Mouse (Mus musculus): Measurements from ENCODE around the gene Atp10b.

Gene Atp10b

DNA sequence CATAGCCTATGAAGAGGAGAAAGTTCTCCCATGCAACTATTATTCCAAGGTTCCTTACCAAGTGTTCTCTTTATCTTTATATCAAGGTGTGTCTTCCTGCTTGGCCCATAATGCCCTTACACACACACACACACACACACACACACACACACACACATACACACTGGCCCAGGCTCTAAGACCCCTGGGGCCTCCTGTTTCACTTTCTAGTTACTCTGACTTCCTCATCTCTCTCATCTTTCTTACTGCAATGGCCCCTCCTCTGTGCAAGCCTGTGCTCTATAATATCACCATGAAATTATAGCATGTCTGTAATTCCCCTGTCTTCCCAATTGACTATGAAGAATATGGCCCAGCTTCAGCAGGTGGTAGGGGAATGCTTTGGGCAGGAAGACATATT is 49.7 kb downstream of the Atp10b start:
- no peak for DNase-seq (ENCODE audit: low spot score in 2 of 2)

GRCm38 (mm10) chr11:43200089-43200488 is 50.4 kb downstream of the Atp10b start:
- no peak for DNase-seq (ENCODE audit: low spot score in 2 of 2)

DNA sequence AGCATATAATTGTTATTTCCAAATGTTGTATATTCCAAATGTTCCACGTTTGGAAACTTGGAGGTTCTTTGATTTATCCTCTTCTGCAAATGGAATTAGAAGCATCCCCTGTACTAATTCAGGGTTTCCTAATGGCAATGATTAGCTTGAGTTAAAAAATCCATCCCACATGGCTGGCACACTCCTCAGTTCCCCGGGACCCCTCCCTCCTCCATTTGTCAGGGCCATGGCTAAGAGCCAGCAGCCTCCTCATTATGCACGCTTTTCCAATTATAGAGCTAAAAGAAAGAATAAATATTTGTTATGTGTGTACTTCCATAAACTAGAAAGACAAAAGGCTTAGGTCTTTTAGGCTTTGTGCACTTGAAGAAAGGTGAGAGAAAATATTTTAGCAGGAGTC is 53.9 kb downstream of the Atp10b start:
- DNase-seq (ENCODE audit: low spot score in 2 of 2): no peak

DNA sequence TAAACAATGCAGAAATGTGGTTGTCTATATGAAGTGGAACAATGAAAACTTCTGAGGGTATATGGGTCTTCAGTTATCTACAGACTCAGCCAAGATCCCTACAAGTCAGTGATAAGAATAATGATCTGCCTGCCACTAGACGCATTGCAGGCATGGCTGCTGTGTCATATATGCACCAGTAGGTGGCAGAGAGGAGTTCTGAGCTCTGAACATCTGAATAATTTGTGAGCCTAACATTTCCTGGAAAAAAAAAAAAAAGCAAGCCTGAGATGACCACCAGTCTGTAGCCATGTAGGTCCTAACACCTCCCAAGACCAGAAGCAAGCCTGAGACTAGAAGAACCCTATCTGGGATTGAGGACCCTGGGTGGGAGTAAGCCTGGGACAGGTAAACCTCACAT is 63.5 kb downstream of the Atp10b start:
- no peak for DNase-seq (ENCODE audit: low spot score in 2 of 2)

DNA sequence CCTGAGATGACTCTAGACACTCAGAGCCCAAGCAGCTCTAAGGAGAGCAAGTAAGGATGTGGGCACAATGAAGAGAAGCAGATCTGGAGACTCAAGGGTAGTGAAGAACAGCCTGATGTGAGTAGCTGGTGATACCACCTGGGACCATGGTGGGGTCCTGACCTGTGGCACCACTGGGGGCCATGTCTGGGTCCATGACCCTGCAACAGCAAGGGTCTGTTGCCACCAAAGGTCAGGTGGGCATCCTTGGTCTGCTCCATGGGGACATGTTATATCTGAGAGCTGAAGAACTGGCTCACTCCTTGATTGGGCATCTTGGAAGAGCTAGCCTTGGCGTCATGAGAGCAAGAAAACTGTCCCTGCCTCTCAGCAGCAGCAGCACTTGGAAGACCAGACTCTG is 64.1 kb downstream of the Atp10b start:
- DNase-seq (ENCODE audit: low spot score in 2 of 2): no peak

GRCm38 (mm10) chr11:43217021-43217420 is 67.3 kb downstream of the Atp10b start:
- peak; percentile 14 to 22 for DNase-seq (ENCODE audit: low spot score in 2 of 2)

DNA sequence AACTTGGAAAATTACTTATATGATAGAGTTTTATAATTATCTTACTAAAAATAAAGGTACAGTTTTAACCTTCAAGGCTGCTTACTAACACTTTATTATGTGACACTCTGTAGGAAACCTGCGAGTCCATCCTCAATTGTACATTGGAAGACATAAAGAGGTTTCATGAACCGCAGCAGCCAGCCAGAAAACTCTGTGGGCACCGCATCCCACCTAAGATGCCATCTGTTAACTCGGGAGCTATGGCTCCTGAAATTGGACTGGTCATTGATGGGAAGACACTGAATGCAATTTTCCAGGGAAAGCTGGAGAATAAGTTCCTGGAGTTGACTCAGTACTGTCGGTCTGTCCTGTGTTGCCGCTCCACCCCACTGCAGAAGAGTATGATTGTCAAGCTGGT is 80.6 kb downstream of the Atp10b start:
- DNase-seq (ENCODE audit: low spot score in 2 of 2): no peak

- DNase-seq (ENCODE audit: low spot score in 2 of 2): no peak
These were observed 82.4 kb downstream of the Atp10b start for GRCm38 (mm10) chr11:43232073-43232472.

- no peak for DNase-seq (ENCODE audit: low spot score in 2 of 2)
These were observed 86.8 kb downstream of the Atp10b start for GRCm38 (mm10) chr11:43236360-43237039.

DNA sequence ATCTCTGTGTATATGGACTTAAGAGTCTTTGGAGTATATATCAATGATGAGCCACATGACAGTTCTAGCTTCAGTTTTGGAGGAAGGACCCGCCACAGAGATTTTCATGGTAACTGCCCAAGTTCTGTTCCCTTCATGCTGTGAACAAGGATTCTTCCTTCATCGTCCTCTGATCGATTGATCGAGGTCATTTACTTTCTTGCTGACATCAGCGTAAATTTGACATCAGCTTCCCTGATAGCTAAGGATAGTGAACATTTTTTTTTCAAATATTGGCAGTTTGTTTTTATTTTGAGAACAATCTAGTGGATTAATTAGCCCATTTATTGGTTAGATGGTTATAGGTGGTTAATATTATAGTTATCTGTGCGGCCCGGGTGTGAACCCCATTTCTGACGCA is 90.1 kb downstream of the Atp10b start:
- DNase-seq (ENCODE audit: low spot score in 2 of 2): no peak

DNA sequence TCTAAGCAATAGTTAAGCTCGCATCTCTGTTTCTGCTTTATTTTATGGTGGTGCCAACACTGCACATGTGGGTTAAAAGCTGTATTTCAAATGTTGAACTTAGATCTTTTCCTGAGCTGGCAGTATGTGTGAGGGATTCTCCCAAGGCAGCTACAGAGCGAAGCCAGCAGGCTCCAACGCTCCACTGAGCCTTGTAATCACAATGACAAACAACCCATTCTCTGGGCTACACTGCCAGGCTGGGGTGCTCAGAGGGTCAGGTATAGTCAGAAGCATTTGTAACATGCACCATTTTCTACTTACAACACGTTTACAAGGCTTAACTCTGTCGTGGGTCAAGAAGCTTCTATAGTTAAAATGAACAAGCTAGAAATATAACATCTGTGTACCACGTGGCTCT is 103.4 kb downstream of the Atp10b start:
- no peak for DNase-seq (ENCODE audit: low spot score in 2 of 2)

DNA sequence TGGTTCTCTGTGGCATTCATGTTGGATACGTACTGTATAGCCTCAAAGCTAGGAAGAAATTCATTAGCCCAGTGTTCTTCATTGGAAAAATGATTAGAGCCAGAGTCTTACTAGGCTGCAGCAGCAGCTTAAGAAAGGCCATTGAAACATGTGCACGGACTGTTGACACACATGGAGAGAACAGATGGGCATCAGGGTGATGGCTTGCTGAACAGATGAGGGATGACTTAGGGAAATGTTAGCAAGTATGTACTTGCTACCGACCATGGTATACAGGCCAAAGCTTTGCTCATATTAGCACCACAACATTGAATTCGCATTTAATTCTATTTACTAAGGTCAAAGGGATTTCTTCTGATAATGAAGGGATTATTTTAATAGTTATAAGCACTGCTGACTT is 105.6 kb downstream of the Atp10b start:
- DNase-seq (ENCODE audit: low spot score in 2 of 2): no peak

- no peak for DNase-seq (ENCODE audit: low spot score in 2 of 2)
These were observed 107.6 kb downstream of the Atp10b start for GRCm38 (mm10) chr11:43257291-43257690.

- DNase-seq (ENCODE audit: low spot score in 2 of 2): no peak
These were observed 108.1 kb downstream of the Atp10b start for GRCm38 (mm10) chr11:43257781-43258180.

GRCm38 (mm10) chr11:43263548-43264218 is 114.0 kb downstream of the Atp10b start:
- peak; percentile 32 to 44 for DNase-seq (ENCODE audit: low spot score in 2 of 2)

DNA sequence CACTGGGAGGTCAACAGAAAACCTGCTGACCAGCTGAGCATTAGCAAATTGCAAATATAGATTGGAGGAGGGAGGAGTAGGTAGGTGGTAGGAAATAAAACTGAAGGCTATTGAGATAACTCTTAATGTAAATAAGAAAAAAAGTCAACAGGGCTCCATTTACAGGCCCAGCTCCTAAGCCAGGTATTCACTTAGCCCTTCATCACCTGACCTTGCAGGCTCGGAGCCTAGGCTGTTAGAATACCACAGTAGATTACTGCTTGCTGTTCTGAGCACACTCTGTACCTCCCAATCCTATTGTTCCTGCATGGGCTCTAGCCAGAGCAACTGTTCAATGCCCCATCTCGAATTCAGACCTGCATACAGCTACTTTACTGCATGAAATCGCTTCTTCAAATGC is 117.8 kb downstream of the Atp10b start:
- DNase-seq (ENCODE audit: low spot score in 2 of 2): no peak

DNA sequence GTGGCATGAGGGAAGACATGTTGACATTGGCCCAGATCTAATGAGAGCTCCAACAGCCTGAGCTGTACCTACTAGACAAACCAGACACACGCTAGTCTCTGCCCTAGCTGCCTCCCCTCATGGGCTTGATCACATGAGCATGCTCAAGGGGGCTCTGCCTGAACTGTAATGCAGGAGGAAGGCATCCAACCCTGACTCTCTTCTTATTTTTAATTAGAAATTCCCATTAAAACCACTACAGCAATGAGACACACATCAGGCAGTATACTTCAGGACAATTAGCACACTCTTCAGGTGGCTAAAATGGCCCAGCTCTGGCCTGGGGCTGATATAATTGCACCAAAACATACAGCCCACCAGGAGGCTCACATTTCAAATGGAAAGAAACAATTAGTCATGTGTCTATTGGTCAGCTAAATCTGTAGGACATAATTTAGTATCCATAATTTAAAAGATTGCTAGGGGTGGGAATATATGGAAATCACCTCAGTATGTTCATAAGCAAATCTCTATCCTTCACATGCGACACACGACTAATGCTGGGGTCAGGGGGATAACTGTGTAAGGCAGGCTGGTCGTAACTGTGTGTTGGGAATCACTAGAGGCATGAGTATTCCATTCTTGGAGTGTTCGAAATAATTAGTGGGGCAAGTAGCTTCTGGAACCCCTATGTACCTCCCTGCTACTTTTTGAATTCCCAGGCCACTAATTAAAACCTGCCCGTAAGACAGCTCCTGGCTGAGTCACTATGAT is 120.0 kb downstream of the Atp10b start:
- no peak for DNase-seq (ENCODE audit: low spot score in 2 of 2)

DNA sequence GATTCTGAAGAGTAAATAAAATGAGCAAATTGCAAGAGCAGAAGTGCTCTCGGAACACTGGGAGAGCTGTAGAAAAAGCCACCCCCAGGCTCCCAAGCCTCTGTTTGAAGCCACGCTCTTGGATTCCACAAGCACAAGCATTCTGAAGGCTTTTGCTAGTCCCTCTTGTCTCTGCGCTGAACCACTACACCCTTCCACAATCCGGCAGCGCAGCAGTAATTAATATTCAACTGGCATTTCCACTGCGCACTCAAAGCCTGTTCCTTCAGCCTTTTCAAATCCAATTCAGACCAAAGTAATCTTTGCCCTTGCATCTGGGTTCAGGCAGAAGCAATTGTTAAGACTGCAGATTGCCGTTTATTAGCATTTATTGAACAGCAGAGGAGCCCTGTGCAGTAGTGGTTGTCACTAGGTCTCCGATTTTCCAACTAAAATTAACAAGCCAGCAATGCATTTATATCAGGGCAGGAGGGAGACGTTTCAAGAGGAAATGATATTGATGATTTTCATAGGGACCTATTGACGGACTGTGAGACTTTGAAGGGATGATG is 120.7 kb downstream of the Atp10b start:
- peak in 1 of 2 experiments; percentile 2 for DNase-seq (ENCODE audit: low spot score in 2 of 2)

DNA sequence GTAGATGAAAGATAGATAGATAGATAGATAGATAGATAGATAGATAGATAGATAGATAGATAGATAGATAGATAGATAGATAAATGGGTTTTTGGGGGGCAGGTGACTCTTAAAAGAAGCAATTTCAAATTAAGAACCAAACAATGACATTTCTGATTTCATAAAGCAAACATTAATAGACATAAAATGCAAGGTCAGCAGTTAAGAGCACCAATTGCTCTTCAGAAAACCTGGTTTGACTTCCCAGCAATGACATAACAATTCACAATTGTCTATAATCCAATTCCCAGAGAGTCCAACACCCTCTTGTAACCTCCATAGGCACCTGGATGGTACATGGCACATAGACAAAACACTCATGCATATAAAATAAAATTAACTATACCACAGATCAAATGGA is 124.2 kb downstream of the Atp10b start:
- DNase-seq (ENCODE audit: low spot score in 2 of 2): no peak

DNA sequence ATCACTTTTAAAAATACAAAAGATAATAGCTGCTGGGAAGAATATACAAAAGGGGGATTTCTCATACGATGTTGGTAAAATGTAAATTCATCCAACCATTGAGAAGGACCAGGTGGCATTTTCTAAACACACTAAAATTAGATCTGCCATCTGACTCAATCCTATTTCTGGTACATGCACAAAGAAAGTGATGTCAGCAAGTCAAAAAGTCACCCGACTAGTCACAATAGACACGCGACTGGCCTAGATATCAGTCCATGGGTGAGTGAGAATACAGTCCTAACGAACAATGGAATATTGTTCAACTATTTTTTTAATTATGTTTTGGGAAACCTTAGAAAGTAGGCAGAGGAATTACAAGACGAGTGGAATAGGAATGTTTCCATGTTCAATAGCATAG is 147.9 kb downstream of the Atp10b start:
- no peak for DNase-seq (ENCODE audit: low spot score in 2 of 2)

GRCm38 (mm10) chr11:43311000-43311399 is 161.3 kb downstream of the Atp10b start:
- no peak for DNase-seq (ENCODE audit: low spot score in 2 of 2)

Measured in right cerebral cortex, postnatal 36 days (tissue).